Mouse (Mus musculus) limb, embryonic 14.5 days (tissue): ENCODE measurements around the gene Eps15l1. TPM values are rescaled to one million over a fixed set of nuclear protein-coding genes. Genes with fewer than 3 reads are reported as not detected.

ENCODE experiments used
- ATAC-seq: fragments of 200-750 bp; cut with Nextera tagmentation; 2 replicates; pipeline ENCODE4 v1.8.0; 2017; ENCODE audit warnings: low read depth, moderate number of reproducible peaks, moderate TSS enrichment; ENCODE audit not compliant: low FRiP score
- DNase-seq: peaks from one replicate; pipeline ENCODE4 v3.0.0-alpha.2; 2015; ENCODE audit warnings: low spot score
- H3K27ac ChIP-seq: fragments of 300-500 bp; sonication (generic); replicated peaks from 2 replicates; pipeline ENCODE4 v1.5.1; 2014; ENCODE audit warnings: low read depth, mild to moderate bottlenecking, low read length, moderate library complexity, mixed read lengths
- H3K27me3 ChIP-seq: fragments of 300-500 bp; sonication (generic); 2 replicates; pipeline ENCODE4 v1.6.1; 2014; ENCODE audit warnings: low read length, mixed read lengths; ENCODE audit not compliant: control insufficient read depth, insufficient read depth
- H3K36me3 ChIP-seq: fragments of 300-500 bp; sonication (generic); 2 replicates; pipeline ENCODE4 v1.6.1; 2014; ENCODE audit warnings: mild to moderate bottlenecking, low read length, moderate library complexity, mixed read lengths; ENCODE audit not compliant: control insufficient read depth, insufficient read depth
- H3K4me1 ChIP-seq: fragments of 300-500 bp; sonication (generic); 2 replicates; pipeline ENCODE4 v1.6.1; 2014; ENCODE audit warnings: antibody characterized with exemption, low read length, mixed read lengths; ENCODE audit not compliant: control insufficient read depth, insufficient read depth
- H3K4me2 ChIP-seq: fragments of 300-500 bp; sonication (generic); replicated peaks from 2 replicates; pipeline ENCODE4 v1.6.1; 2014; ENCODE audit warnings: low read depth, mild to moderate bottlenecking, low read length, moderate library complexity; ENCODE audit not compliant: severe bottlenecking
- H3K4me3 ChIP-seq: fragments of 300-500 bp; sonication (generic); replicated peaks from 2 replicates; pipeline ENCODE4 v1.5.1; 2014; ENCODE audit warnings: low read length
- H3K9ac ChIP-seq: fragments of 300-500 bp; sonication (generic); 2 replicates; pipeline ENCODE4 v1.6.1; 2014; ENCODE audit warnings: mild to moderate bottlenecking, low read depth, low read length, moderate library complexity; ENCODE audit not compliant: severe bottlenecking
- H3K9me3 ChIP-seq: fragments of 300-500 bp; sonication (generic); 2 replicates; pipeline ENCODE4 v1.6.1; 2016; ENCODE audit warnings: low read length; ENCODE audit not compliant: control insufficient read depth
- POLR2A ChIP-seq: fragments of 200-500 bp; IDR thresholded peaks from 2 replicates; pipeline ENCODE4 v1.8.0; 2012; ENCODE audit warnings: inconsistent platforms, mild to moderate bottlenecking, moderate library complexity, borderline replicate concordance; ENCODE audit not compliant: insufficient read depth, insufficient read length; ENCODE audit errors: extremely low read depth
- WGBS: fragments of 180-500 bp; shearing (Covaris S2); extraction: QIAGEN DNeasy Blood & Tissue Kit; methylation state at CpG from one replicate; pipeline ENCODE4 v1.1.7; 2014; 5-methylcytosine and 5-hydroxymethylcytosine counted together
- polyA plus RNA-seq, 2 experiments: library from polyadenylated mRNA; depleted of rRNA in 1 of 2; stranded (reverse) in 1 of 2; unstranded in 1 of 2; fragments of >200 nt; fragmentation: Nextera tagmentation in 1 of 2; extraction: Ambion mirVana in 1 of 2; gene quantifications; 2 replicates each; pipeline versions ENCODE4 v1.2.1 to v1.2.3; 2012 to 2014

The Eps15l1 gene
- polyA plus RNA-seq (2012; rRNA removed) (109 and 114 TPM in 2 replicates), polyA plus RNA-seq (2014; fragmentation: Nextera tagmentation; extraction: Ambion mirVana) (56.5 and 62.0 TPM in 2 replicates)

- DNase-seq = peak; percentile 99
- Histone ChIP-seq H3K4me2 (peak within 1 kb of the TSS; percentile 56), H3K9me3 (no peaks in the 10 kb centered on the region), H3K36me3 (no peaks in the 10 kb centered on the region), H3K4me3 (peak within 1 kb of the TSS; percentile 85), H3K27ac (peak within 1 kb of the TSS; percentile 95), H3K4me1 (peaks cover 23% of the 10 kb centered on the region), H3K9ac (peak within 1 kb of the TSS; percentile 87), H3K27me3 (no peaks in the 10 kb centered on the region)
- TF ChIP-seq POLR2A = peak; percentile 93
- peak; percentile 98 for ATAC-seq
- under 1% methylated on average over 48 of the region's 48 CpGs for WGBS
These were observed at the start of gene Eps15l1 for GRCm38 (mm10) chr8:72421362-72422335. Eps15l1 (minus strand) TSS chr8:72421460.

GRCm38 (mm10) chr8:72470684-72471083 lies 49.4 kb upstream of the Eps15l1 start:
- Histone ChIP-seq H3K4me2 (no peak overlapping the region), H3K4me3 (no peak overlapping the region), H3K36me3 (peaks cover 77% of the 10 kb centered on the region), H3K27me3 (no peaks in the 10 kb centered on the region), H3K9ac (no peak overlapping the region), H3K9me3 (no peaks in the 10 kb centered on the region), H3K4me1 (peaks cover 5% of the 10 kb centered on the region), H3K27ac (no peak overlapping the region)
- 88% methylated on average over 7 of the region's 7 CpGs for WGBS
- DNase-seq (no peak), ATAC-seq (no peak)
- TF ChIP-seq POLR2A = no peak

- Histone ChIP-seq H3K36me3 (peaks cover 84% of the 10 kb centered on the region), H3K9me3 (no peaks in the 10 kb centered on the region), H3K27ac (no peak overlapping the region), H3K9ac (no peak overlapping the region), H3K4me1 (peaks cover 5% of the 10 kb centered on the region; the same call in 1 of the 2 replicates), H3K4me2 (no peak overlapping the region), H3K4me3 (no peak overlapping the region), H3K27me3 (no peaks in the 10 kb centered on the region)
- DNase-seq (no peak), ATAC-seq (no peak)
- TF ChIP-seq POLR2A = no peak
- WGBS = 94% methylated on average over 6 of the region's 8 CpGs
These were observed 48.7 kb upstream of the Eps15l1 start for GRCm38 (mm10) chr8:72469984-72470383.

GRCm38 (mm10) chr8:72469243-72469642 lies 48.0 kb upstream of the Eps15l1 start:
- WGBS = 100% methylated on average over 2 of the region's 2 CpGs
- Histone ChIP-seq H3K4me3 (no peak overlapping the region), H3K4me2 (no peak overlapping the region), H3K9me3 (no peaks in the 10 kb centered on the region), H3K4me1 (peaks cover 5% of the 10 kb centered on the region; the same call in 1 of the 2 replicates), H3K27ac (no peak overlapping the region), H3K36me3 (peaks cover 91% of the 10 kb centered on the region), H3K9ac (no peak overlapping the region), H3K27me3 (no peaks in the 10 kb centered on the region)
- no peak for ATAC-seq
- no peak for DNase-seq
- TF ChIP-seq POLR2A = no peak

DNA sequence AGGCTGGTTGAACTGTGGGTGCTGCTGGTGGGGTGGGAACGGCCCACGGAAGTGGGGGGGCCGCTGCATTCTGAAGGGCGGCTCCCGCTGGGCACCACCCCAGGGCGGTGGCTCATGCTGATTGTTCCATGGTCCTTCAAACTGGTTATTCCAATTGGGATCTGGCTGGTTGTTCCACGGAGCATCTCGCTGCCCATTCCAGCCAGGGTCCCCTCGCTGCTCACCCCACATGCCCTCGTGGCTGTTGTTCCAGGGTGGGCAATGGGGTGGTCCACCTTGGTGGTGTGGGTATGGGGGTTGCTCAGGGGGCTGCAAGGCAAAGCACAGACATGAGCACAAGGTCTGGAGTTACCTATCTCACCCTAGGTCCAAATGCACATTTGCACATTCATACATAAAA lies 43.0 kb upstream of the Eps15l1 start:
- Histone ChIP-seq H3K4me2 (no peak overlapping the region), H3K27ac (no peak overlapping the region), H3K9me3 (no peaks in the 10 kb centered on the region), H3K4me1 (no peaks in the 10 kb centered on the region), H3K9ac (no peak overlapping the region), H3K27me3 (no peaks in the 10 kb centered on the region), H3K36me3 (peaks cover 100% of the 10 kb centered on the region), H3K4me3 (no peak overlapping the region)
- 96% methylated on average over 10 of the region's 10 CpGs for WGBS
- DNase-seq = no peak
- no peak for TF ChIP-seq POLR2A
- no peak for ATAC-seq
